Mouse (Mus musculus) C2C12 (cell line): ENCODE results near the gene Bmp7. TPM values are rescaled to one million over a fixed set of nuclear protein-coding genes. Genes with fewer than 3 reads are reported as not detected.

ENCODE experiments used
- H3K27me3 ChIP-seq: one replicate; pipeline ENCODE4 v1.6.1; 2011; ENCODE audit not compliant: control insufficient read depth, insufficient read depth, insufficient read length
- H3K36me3 ChIP-seq: one replicate; pipeline ENCODE4 v1.6.1; 2011; ENCODE audit not compliant: control insufficient read depth, insufficient read depth
- H3K4me3 ChIP-seq: one replicate; pipeline ENCODE4 v1.5.1; 2011; ENCODE audit warnings: mild to moderate bottlenecking, control low read depth; ENCODE audit not compliant: poor library complexity, insufficient read depth, severe bottlenecking
- H3K79me2 ChIP-seq: one replicate; pipeline ENCODE4 v1.6.1; 2011; ENCODE audit not compliant: control insufficient read depth, insufficient read depth
- H3K79me3 ChIP-seq: one replicate; pipeline ENCODE4 v1.6.1; 2011; ENCODE audit warnings: low read depth, control low read depth
- H3ac ChIP-seq: one replicate; pipeline ENCODE3; 2011; ENCODE audit warnings: low read depth; ENCODE audit not compliant: control insufficient read depth, insufficient read length
- CEBPB ChIP-seq: IDR thresholded peaks from one replicate; pipeline ENCODE4 v1.6.1; 2011; ENCODE audit warnings: low read depth, mild to moderate bottlenecking, control low read depth, moderate library complexity
- CTCF ChIP-seq: IDR thresholded peaks from one replicate; pipeline ENCODE4 v1.5.1; 2011; ENCODE audit not compliant: control insufficient read depth, insufficient read depth, insufficient read length
- FOSL1 ChIP-seq: IDR thresholded peaks from one replicate; pipeline ENCODE4 v1.8.0; 2011; ENCODE audit warnings: mild to moderate bottlenecking, low read length; ENCODE audit not compliant: poor library complexity, insufficient read depth, severe bottlenecking
- MAX ChIP-seq: IDR thresholded peaks from one replicate; pipeline ENCODE4 v1.6.1; 2011; ENCODE audit warnings: mild to moderate bottlenecking, control low read depth
- MYOD1 ChIP-seq: IDR thresholded peaks from one replicate; pipeline ENCODE4 v1.6.1; 2011; ENCODE audit warnings: low read depth; ENCODE audit not compliant: control insufficient read depth, insufficient read length
- MYOG ChIP-seq: IDR thresholded peaks from one replicate; pipeline ENCODE4 v1.6.1; 2011; ENCODE audit not compliant: control insufficient read depth, insufficient read length; ENCODE audit errors: extremely low read depth
- USF1 ChIP-seq: IDR thresholded peaks from one replicate; pipeline ENCODE4 v1.6.1; 2011; ENCODE audit warnings: low read depth, mild to moderate bottlenecking, control low read depth, moderate library complexity
- polyA plus RNA-seq: library from polyadenylated mRNA; unstranded; fragments of >200 nt; fragmentation: generic; extraction: Trizol; gene quantifications from one replicate; pipeline ENCODE4 v1.2.1, GENCODE M21; 2012; ENCODE audit warnings: missing spikeins

Gene Bmp7
- polyA plus RNA-seq, 1 experiment: 0.01 TPM

GRCm38 (mm10) chr2:172950722-172951121 lies 10.6 kb upstream of the Bmp7 start:
- Histone ChIP-seq H3K79me2 (no peaks in the 10 kb centered on the region), H3K79me3 (no peaks in the 10 kb centered on the region), H3K4me3 (no peak overlapping the region), H3K27me3 (peaks cover 8% of the 10 kb centered on the region), H3ac (no peak overlapping the region), H3K36me3 (no peaks in the 10 kb centered on the region)
- TF ChIP-seq MYOD1 (no peak), MYOG (no peak), MAX (no peak), USF1 (no peak), CEBPB (no peak), FOSL1 (no peak), CTCF (no peak)

DNA sequence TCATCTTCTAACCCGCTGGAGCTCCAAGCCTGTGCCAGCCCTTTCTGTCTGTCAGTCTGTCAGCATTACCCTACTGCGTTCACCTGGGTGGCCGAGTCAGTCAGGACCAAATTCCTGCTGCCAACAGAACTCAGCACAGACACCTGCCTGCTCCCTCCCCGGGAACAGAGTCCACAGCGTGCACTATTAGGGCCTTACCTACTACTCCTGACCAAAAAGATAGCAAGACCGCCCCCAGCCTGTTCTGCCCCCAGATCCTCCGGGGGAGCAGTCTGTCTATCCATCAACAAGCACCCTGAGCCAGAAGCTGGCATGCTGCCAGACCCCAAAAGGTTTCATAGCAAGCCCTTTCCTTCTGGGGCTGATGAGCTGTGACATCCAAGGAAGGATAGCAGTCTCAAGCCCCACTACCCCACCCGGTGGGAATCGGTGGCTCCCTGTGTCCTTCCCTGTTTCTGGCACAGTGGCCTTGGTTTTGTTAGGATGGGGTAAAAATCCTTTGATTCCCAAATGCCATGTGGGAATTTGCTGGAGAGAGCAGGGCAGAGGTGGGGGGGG lies 10.1 kb upstream of the Bmp7 start:
- H3K79me2 ChIP-seq: no peaks in the 10 kb centered on the region
- no peaks in the 10 kb centered on the region for H3K36me3 ChIP-seq
- H3K79me3 ChIP-seq: no peaks in the 10 kb centered on the region
- H3ac ChIP-seq: no peak overlapping the region
- peaks cover 8% of the 10 kb centered on the region for H3K27me3 ChIP-seq
- H3K4me3 ChIP-seq: no peak overlapping the region
- TF ChIP-seq FOSL1 (no peak), MYOD1 (no peak), USF1 (no peak), MAX (no peak), MYOG (no peak), CTCF (no peak), CEBPB (no peak)

- H3K79me3 ChIP-seq: no peaks in the 10 kb centered on the region
- peaks cover 8% of the 10 kb centered on the region for H3K27me3 ChIP-seq
- no peak overlapping the region for H3K4me3 ChIP-seq
- TF ChIP-seq MYOG (no peak), FOSL1 (no peak), MYOD1 (no peak)
- H3K36me3 ChIP-seq: no peaks in the 10 kb centered on the region
- no peak overlapping the region for H3ac ChIP-seq
- H3K79me2 ChIP-seq: no peaks in the 10 kb centered on the region
Measured at GRCm38 (mm10) chr2:172949051-172949450, 8.9 kb upstream of the Bmp7 start.

- Histone ChIP-seq H3K4me3 (no peak overlapping the region), H3K79me2 (no peaks in the 10 kb centered on the region), H3ac (no peak overlapping the region), H3K27me3 (peaks cover 47% of the 10 kb centered on the region), H3K36me3 (no peaks in the 10 kb centered on the region), H3K79me3 (no peaks in the 10 kb centered on the region)
- no peak for TF ChIP-seq USF1
- TF ChIP-seq CTCF: no peak
- no peak for TF ChIP-seq MAX
- no peak for TF ChIP-seq MYOG
- TF ChIP-seq MYOD1: no peak
- TF ChIP-seq FOSL1: no peak
- no peak for TF ChIP-seq CEBPB
Measured at GRCm38 (mm10) chr2:172940799-172941163, 660 bp upstream of the Bmp7 start.

DNA sequence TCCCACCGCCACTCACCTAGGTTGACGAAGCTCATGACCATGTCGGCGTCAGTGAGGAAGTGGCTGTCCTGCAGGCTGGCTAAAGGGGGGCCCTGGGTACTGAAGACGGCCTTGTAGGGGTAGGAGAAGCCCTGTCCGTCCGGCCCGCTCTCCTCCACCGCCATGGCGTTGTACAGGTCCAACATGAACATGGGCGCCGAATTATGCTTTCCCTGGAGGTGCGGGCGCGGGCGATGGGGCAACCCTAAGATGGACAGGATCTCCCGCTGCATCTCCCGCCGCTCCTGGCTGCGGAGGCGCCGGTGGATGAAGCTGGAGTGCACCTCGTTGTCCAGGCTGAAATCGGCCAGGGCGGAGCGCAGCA lies 500 bp downstream of the Bmp7 start:
- H3K27me3 ChIP-seq: peaks cover 58% of the 10 kb centered on the region
- no peaks in the 10 kb centered on the region for H3K36me3 ChIP-seq

More for the DNA sequence above, 500 bp downstream of the Bmp7 start:
- H3K79me3 ChIP-seq: no peaks in the 10 kb centered on the region
- TF ChIP-seq CEBPB (no peak), MYOG (no peak), FOSL1 (no peak), USF1 (no peak), CTCF (no peak), MYOD1 (no peak), MAX (no peak)
- no peak overlapping the region for H3ac ChIP-seq
- H3K4me3 ChIP-seq: no peak overlapping the region
- no peaks in the 10 kb centered on the region for H3K79me2 ChIP-seq
